Mouse (Mus musculus): ENCODE measurements around the gene Cldn3. TPM values are rescaled to one million over a fixed set of nuclear protein-coding genes. Genes with fewer than 3 reads are reported as not detected.

The Cldn3 gene
- polyA plus RNA-seq, 2 experiments from 2014 or later = not detected

DNA sequence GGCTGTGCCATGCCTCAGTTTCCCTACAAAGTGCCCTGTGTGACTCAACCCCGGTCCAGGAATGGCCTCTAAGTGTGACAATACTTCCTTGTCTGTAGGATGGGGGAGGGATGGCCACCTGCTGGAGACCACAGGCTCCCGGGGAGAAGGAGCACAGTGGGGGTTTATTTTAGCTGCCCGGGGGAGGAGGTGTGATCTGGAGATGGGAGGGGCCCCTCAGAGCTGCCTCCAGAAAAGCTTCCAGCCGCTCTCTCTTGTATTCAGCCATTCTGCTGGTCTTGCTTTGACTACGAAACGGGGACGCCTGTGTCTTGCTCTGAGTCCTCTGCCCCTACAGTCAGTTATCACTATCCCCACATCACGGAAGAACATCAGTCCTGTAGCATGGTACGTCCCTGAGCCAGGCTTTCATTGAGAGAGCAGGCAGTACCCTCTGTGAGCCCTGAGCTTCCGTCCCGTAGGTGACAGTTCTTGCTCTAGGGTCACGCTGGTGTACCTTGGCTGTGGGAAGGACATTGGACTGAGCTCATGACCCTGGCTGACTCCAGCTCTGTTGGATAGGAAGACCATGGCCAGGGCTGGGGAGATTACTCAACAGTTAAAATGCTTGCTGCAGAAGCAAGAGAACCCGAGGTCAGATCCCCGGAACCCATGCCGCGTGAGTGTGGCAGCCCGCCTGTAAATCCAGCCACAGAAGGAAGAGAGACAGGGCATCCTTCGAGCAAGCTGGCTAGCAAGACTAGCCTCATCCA is 49.8 kb downstream of the Cldn3 start:
- ATAC-seq = no peak

Other genes with a start within 250 kb of the Cldn3 start
- under 1 TPM in 1 of 2 experiments, not detected in 1; 0.15 TPM for gene Eln, start 238.9 kb upstream of the Cldn3 start, polyA plus RNA-seq (2017; shearing (Covaris generic))
- gene Tmem270, start 79.5 kb upstream of the Cldn3 start, polyA plus RNA-seq (2017; shearing (Covaris generic)) = not detected
- 1 to 10 TPM in 1 of 2 experiments, not detected in 1; 1.3 TPM for gene Cldn13, start 70.7 kb upstream of the Cldn3 start, polyA plus RNA-seq (2017; shearing (Covaris generic))
- gene Mettl27, start 53.8 kb upstream of the Cldn3 start, polyA plus RNA-seq (2017; shearing (Covaris generic)) = 10 to 100 TPM; 20.4 to 23.3 TPM
- gene Cldn4, start 39.3 kb upstream of the Cldn3 start, polyA plus RNA-seq (2017; shearing (Covaris generic)) = not detected
- 10 to 100 TPM; 53.9 to 66.7 TPM for gene Abhd11, start 22.9 kb downstream of the Cldn3 start, polyA plus RNA-seq (2017; shearing (Covaris generic))
- 10 to 100 TPM; 15.1 to 15.2 TPM for gene Stx1a, start 37.3 kb downstream of the Cldn3 start, polyA plus RNA-seq (2017; shearing (Covaris generic))
- gene Dnajc30, start 78.0 kb downstream of the Cldn3 start, polyA plus RNA-seq (2017; shearing (Covaris generic)) = 10 to 100 TPM; 27.4 to 30.4 TPM
- 10 to 100 TPM; 60.3 to 84.8 TPM for gene Bud23, start 78.7 kb downstream of the Cldn3 start, polyA plus RNA-seq (2017; shearing (Covaris generic))
- gene Vps37d, start 92.1 kb downstream of the Cldn3 start, polyA plus RNA-seq (2017; shearing (Covaris generic)) = not detected
- gene Mlxipl, start 103.7 kb downstream of the Cldn3 start, polyA plus RNA-seq (2017; shearing (Covaris generic)) = not detected
- 1 to 10 TPM; 5.2 to 5.4 TPM for gene Tbl2, start 163.4 kb downstream of the Cldn3 start, polyA plus RNA-seq (2017; shearing (Covaris generic))
- gene Bcl7b, start 182.1 kb downstream of the Cldn3 start, polyA plus RNA-seq (2017; shearing (Covaris generic)) = 10 to 100 TPM; 41.8 to 53.6 TPM
- gene Baz1b, start 201.1 kb downstream of the Cldn3 start, polyA plus RNA-seq (2017; shearing (Covaris generic)) = 10 to 100 TPM; 20.8 to 23.9 TPM